Mouse (Mus musculus) embryonic facial prominence, embryonic 11.5 days (tissue): ENCODE data around the gene Ap1s3. TPM values are rescaled to one million over a fixed set of nuclear protein-coding genes. Genes with fewer than 3 reads are reported as not detected.

Source experiments
- ATAC-seq: fragments of 200-750 bp; cut with Nextera tagmentation; replicated peaks from 2 replicates; pipeline ENCODE4 v1.8.0; 2017; ENCODE audit warnings: low read depth; ENCODE audit not compliant: insufficient number of reproducible peaks, low FRiP score, low TSS enrichment
- DNase-seq: peaks from one replicate; pipeline ENCODE4 v3.0.0-alpha.2; 2015; ENCODE audit warnings: low spot score
- H3K27ac ChIP-seq: fragments of 300-500 bp; sonication (generic); replicated peaks from 2 replicates; pipeline ENCODE4 v1.5.1; 2014; ENCODE audit warnings: mild to moderate bottlenecking, low read depth, low read length, control low read depth
- H3K27me3 ChIP-seq: fragments of 300-500 bp; sonication (generic); 2 replicates; pipeline ENCODE4 v1.6.1; 2014; ENCODE audit warnings: mild to moderate bottlenecking, low read length, moderate library complexity, mixed read lengths; ENCODE audit not compliant: control insufficient read depth, insufficient read depth
- H3K36me3 ChIP-seq: fragments of 300-500 bp; sonication (generic); replicated peaks from 2 replicates; pipeline ENCODE4 v1.6.1; 2014; ENCODE audit warnings: low read depth, mild to moderate bottlenecking, low read length, moderate library complexity, mixed read lengths; ENCODE audit not compliant: control insufficient read depth, insufficient read depth
- H3K4me1 ChIP-seq: fragments of 300-500 bp; sonication (generic); 2 replicates; pipeline ENCODE4 v1.6.1; 2014; ENCODE audit warnings: low read length, mixed read lengths; ENCODE audit not compliant: control insufficient read depth, insufficient read depth
- H3K4me2 ChIP-seq: fragments of 300-500 bp; sonication (generic); 2 replicates; pipeline ENCODE4 v1.6.1; 2014; ENCODE audit warnings: low read depth, mild to moderate bottlenecking, control low read depth, low read length, moderate library complexity
- H3K4me3 ChIP-seq: fragments of 300-500 bp; sonication (generic); 2 replicates; pipeline ENCODE4 v1.5.1; 2014; ENCODE audit warnings: low read depth, low read length, control low read depth
- H3K9ac ChIP-seq: fragments of 300-500 bp; sonication (generic); replicated peaks from 2 replicates; pipeline ENCODE4 v1.6.1; 2014; ENCODE audit warnings: mild to moderate bottlenecking, control low read depth, low read length
- H3K9me3 ChIP-seq: fragments of 300-500 bp; sonication (generic); replicated peaks from 2 replicates; pipeline ENCODE4 v1.6.1; 2016; ENCODE audit warnings: mild to moderate bottlenecking, low read length, inconsistent platforms, mixed read lengths; ENCODE audit not compliant: control insufficient read depth
- whole genome bisulfite sequencing: fragments of 180-500 bp; shearing (Covaris S2); extraction: QIAGEN DNeasy Blood & Tissue Kit; methylation state at CpG from one replicate; pipeline ENCODE4 v1.1.7; 2014; 5-methylcytosine and 5-hydroxymethylcytosine counted together
- polyA plus RNA-seq: library from polyadenylated mRNA; unstranded; fragments of >200 nt; fragmentation: Nextera tagmentation; extraction: Ambion mirVana; gene quantifications from 2 replicates; pipeline ENCODE4 v1.2.1, GENCODE M21; 2014

The Ap1s3 gene
- polyA plus RNA-seq, 1 experiment from 2014 or later: 0.22 TPM

DNA sequence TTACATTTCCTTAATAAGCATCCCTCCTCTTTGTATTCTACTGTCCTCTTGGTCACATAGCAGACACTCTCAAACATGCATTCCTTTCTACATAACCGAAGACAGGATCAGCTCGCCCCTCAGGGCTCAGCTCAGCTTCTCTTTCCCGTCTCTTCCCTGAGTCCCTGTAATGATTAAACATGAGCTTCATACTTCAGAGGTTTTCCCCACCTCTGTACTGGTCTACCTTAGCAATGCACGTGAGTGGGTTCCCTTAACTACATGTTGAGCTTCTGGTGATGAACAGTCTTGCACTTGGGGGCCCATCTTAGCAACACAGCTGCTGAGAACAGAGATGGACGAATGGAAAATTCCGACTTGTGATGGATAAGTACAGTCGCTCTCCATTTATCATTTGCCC is 12.2 kb downstream of the Ap1s3 start:
- DNase-seq (no peak), ATAC-seq (no peak)
- 78% methylated on average over 7 of the region's 7 CpGs for WGBS
- H3K36me3 ChIP-seq: no peaks in the 10 kb centered on the region
- no peak overlapping the region for H3K9ac ChIP-seq
- H3K27ac ChIP-seq: no peak overlapping the region
- no peaks in the 10 kb centered on the region for H3K9me3 ChIP-seq
- no peak overlapping the region for H3K4me3 ChIP-seq
- H3K4me1 ChIP-seq: no peaks in the 10 kb centered on the region
- no peaks in the 10 kb centered on the region for H3K27me3 ChIP-seq
- H3K4me2 ChIP-seq: no peak overlapping the region

DNA sequence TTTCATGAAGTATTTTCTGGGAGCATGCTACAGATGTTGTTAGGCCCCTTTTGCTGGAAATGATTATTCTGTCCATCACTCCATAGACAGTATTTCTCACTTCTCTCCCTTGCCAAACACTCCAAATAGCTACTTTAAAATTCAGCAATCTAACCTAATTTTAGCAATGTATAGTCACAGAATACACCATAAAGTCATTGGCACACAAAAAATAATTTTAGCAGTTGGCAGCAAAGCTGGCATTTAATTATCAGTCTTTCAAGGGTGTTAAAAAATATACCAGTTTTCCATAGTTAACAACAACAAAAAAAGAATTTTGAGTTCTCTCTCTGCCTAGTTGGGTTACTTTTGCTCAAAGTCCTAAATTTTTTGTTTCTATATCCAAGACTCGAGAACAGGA is 14.4 kb downstream of the Ap1s3 start:
- WGBS: 74% methylated on average over 1 of the region's 1 CpGs
- ATAC-seq (no peak), DNase-seq (no peak)
- no peaks in the 10 kb centered on the region for H3K4me1 ChIP-seq
- no peaks in the 10 kb centered on the region for H3K36me3 ChIP-seq
- H3K4me2 ChIP-seq: no peak overlapping the region
- no peaks in the 10 kb centered on the region for H3K9me3 ChIP-seq
- no peaks in the 10 kb centered on the region for H3K27me3 ChIP-seq
- H3K9ac ChIP-seq: no peak overlapping the region
- H3K4me3 ChIP-seq: no peak overlapping the region
- no peak overlapping the region for H3K27ac ChIP-seq

GRCm38 (mm10) chr1:79655819-79656555 is 15.8 kb downstream of the Ap1s3 start:
- H3K27ac ChIP-seq: no peak overlapping the region
- DNase-seq (no peak), ATAC-seq (no peak)
- 69% methylated on average over 4 of the region's 4 CpGs for WGBS
- no peak overlapping the region for H3K9ac ChIP-seq
- H3K4me1 ChIP-seq: no peaks in the 10 kb centered on the region
- H3K36me3 ChIP-seq: no peaks in the 10 kb centered on the region
- H3K4me2 ChIP-seq: no peak overlapping the region
- no peak overlapping the region for H3K4me3 ChIP-seq
- no peaks in the 10 kb centered on the region for H3K9me3 ChIP-seq
- H3K27me3 ChIP-seq: no peaks in the 10 kb centered on the region

- Histone ChIP-seq H3K9ac (no peak overlapping the region), H3K27me3 (no peaks in the 10 kb centered on the region), H3K4me3 (no peak overlapping the region), H3K27ac (no peak overlapping the region), H3K4me1 (no peaks in the 10 kb centered on the region), H3K9me3 (no peaks in the 10 kb centered on the region), H3K36me3 (no peaks in the 10 kb centered on the region), H3K4me2 (no peak overlapping the region)
- 95% methylated on average over 2 of the region's 2 CpGs for WGBS
- DNase-seq: no peak
- ATAC-seq: no peak
Measured at GRCm38 (mm10) chr1:79654948-79655347, 16.8 kb downstream of the Ap1s3 start.

- Histone ChIP-seq H3K4me2 (no peak overlapping the region), H3K9ac (no peak overlapping the region), H3K9me3 (no peaks in the 10 kb centered on the region), H3K27me3 (no peaks in the 10 kb centered on the region), H3K36me3 (no peaks in the 10 kb centered on the region), H3K4me3 (no peak overlapping the region), H3K27ac (no peak overlapping the region), H3K4me1 (no peaks in the 10 kb centered on the region)
- DNase-seq (no peak), ATAC-seq (no peak)
- 83% methylated on average over 6 of the region's 6 CpGs for WGBS
Measured at GRCm38 (mm10) chr1:79643411-79644110, 28.2 kb downstream of the Ap1s3 start.

DNA sequence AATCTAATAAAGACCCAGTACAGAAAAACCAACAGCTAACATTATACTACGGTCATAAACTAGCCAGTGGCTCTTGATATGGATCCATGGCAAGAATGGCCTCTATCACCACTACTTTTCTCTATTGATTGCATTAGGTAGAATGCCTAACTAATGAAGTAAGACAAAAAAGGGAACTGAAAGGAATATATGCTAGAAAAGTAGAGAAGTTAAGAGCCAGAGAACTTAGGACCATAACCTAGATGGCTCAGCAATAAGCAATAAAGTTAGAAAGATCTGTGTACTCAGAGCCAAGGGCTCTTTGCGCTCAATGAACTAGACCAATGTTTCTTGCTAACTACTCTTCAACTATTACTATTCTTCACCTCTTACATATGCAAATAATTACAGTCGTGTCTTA is 29.1 kb downstream of the Ap1s3 start:
- Histone ChIP-seq H3K9me3 (no peaks in the 10 kb centered on the region), H3K4me2 (no peak overlapping the region), H3K36me3 (no peaks in the 10 kb centered on the region), H3K9ac (no peak overlapping the region), H3K4me1 (no peaks in the 10 kb centered on the region), H3K27me3 (no peaks in the 10 kb centered on the region), H3K27ac (no peak overlapping the region), H3K4me3 (no peak overlapping the region)
- 88% methylated on average over 3 of the region's 3 CpGs for WGBS
- no peak for DNase-seq
- ATAC-seq: no peak

GRCm38 (mm10) chr1:79641355-79641754 is 30.4 kb downstream of the Ap1s3 start:
- no peaks in the 10 kb centered on the region for H3K36me3 ChIP-seq
- DNase-seq (no peak), ATAC-seq (no peak)
- H3K27ac ChIP-seq: no peak overlapping the region
- no peaks in the 10 kb centered on the region for H3K9me3 ChIP-seq
- no peaks in the 10 kb centered on the region for H3K4me1 ChIP-seq
- H3K4me2 ChIP-seq: no peak overlapping the region
- no peaks in the 10 kb centered on the region for H3K27me3 ChIP-seq
- no peak overlapping the region for H3K9ac ChIP-seq
- no peak overlapping the region for H3K4me3 ChIP-seq
- 82% methylated on average over 6 of the region's 6 CpGs for WGBS

DNA sequence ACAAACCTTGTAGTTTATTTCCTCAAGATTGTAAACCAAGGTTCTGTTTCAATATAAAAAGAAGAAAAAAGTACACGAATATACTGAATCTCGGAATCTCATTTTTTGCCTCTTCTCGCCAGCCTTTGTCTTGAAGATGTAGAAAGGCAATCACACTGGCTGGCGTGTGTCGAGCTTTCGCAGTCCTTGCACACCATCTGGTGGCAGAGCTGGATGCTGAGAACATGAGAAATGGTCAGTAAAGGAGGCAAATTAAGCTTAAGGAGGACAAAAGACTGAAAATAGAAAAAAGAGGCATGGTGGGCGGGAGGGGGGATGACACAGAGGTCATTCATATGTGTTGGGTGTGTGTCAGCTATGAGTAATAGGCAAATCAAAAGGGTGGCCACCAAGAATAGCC is 31.6 kb downstream of the Ap1s3 start:
- no peaks in the 10 kb centered on the region for H3K36me3 ChIP-seq
- no peak overlapping the region for H3K4me2 ChIP-seq
- ATAC-seq: no peak
- WGBS: 78% methylated on average over 7 of the region's 7 CpGs
- no peaks in the 10 kb centered on the region for H3K9me3 ChIP-seq
- no peaks in the 10 kb centered on the region for H3K27me3 ChIP-seq
- H3K27ac ChIP-seq: no peak overlapping the region
- no peak overlapping the region for H3K9ac ChIP-seq
- no peaks in the 10 kb centered on the region for H3K4me1 ChIP-seq
- peak; percentile 69 for DNase-seq
- H3K4me3 ChIP-seq: no peak overlapping the region
